Comparison of ENCODE assay signal across 32 mouse cellular contexts in the genomic region with DNA sequence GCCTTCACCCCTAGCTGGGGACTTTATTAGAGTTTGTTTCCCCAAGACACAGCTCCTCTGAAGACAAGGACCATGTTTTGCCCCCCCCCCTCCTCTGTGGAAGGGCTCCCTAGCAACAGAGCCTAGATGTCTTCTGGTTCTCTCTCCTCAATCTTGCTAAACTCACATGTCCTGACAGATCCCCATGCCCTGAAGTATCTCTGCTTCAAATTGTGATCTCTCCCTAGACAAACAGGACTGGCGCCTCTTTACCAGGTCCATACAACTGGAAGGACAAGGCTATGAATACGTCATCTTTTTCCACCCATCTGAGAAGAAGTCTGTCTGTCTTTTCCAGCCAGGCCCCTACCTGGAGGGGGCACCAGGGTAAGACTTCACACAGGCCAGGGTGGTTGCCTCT. TPM values are rescaled to one million over a fixed set of nuclear protein-coding genes. Genes with fewer than 3 reads are reported as not detected.
DNase-seq lines count a peak whose midpoint lies in the region; ATAC-seq and TF ChIP-seq lines count a peak whose summit lies in the region.
"Had no signal": no experiment of that assay in that cellular context is flagged by ENCODE, and none has a peak within 500 bp of the region (broad histone marks: within the 10 kb centered on the region; RNA-seq: fewer than 3 reads in every experiment).

No protein-coding gene starts in this region.

- 88% methylated on average over 2 of the region's 2 CpGs for WGBS in midbrain, embryonic 10.5 days
- 83% methylated on average over 2 of the region's 2 CpGs for WGBS in midbrain, postnatal 0 days
- 77% methylated on average over 2 of the region's 2 CpGs for WGBS in stomach, embryonic 14.5 days

- DNase-seq in midbrain, embryonic 10.5 days (ENCODE audit: low spot score), result no peak
- DNase-seq in midbrain, postnatal 0 days (ENCODE audit: low spot score), result no peak
- peak; percentile 75 for DNase-seq in fat pad, adult 2 months (ENCODE audit: extremely low read depth, low read depth, low spot score)
- DNase-seq in embryo, embryonic 11 days, result no peak
- DNase-seq in adrenal gland, postnatal 25 days, result no peak
- DNase-seq: adrenal gland, adult 8-10 months; adrenal gland, postnatal 36 days; cerebellum, adult 2 months; cerebellum, adult 9-11 months; cerebellum, postnatal 25 days; gastrocnemius, postnatal 10 days; gastrocnemius, postnatal 36 days; heart, adult 18-20 months; heart, postnatal 10 days; heart, postnatal 36 days had no signal

- H3K9ac ChIP-seq in midbrain, postnatal 0 days (replicated peaks; ENCODE audit: low read length, poor library complexity, severe bottlenecking), result no peak overlapping the region
- H3K9ac ChIP-seq in stomach, embryonic 14.5 days (replicated peaks; ENCODE audit: low read depth, low read length), result no peak overlapping the region
- H3K9ac ChIP-seq: forebrain, embryonic 13.5 days; heart, embryonic 12.5 days; heart, embryonic 15.5 days; hindbrain, embryonic 13.5 days; intestine, embryonic 15.5 days had no signal

- H3K4me2 ChIP-seq in midbrain, postnatal 0 days (ENCODE audit: low read depth, low read length, poor library complexity, severe bottlenecking), result no peak overlapping the region
- no peak overlapping the region for H3K4me2 ChIP-seq in stomach, embryonic 14.5 days (replicated peaks; ENCODE audit: low read depth, low read length)
- H3K4me2 ChIP-seq: forebrain, embryonic 13.5 days; heart, embryonic 12.5 days; heart, embryonic 15.5 days; hindbrain, embryonic 13.5 days; intestine, embryonic 15.5 days had no signal

- 0 out of 2 replicates have a peak overlapping the region, but pooled peaks have one; percentile 20 for H3K27ac ChIP-seq in midbrain, embryonic 10.5 days (replicated peaks)
- H3K27ac ChIP-seq in midbrain, postnatal 0 days (ENCODE audit: low read depth, low read length), result no peak overlapping the region
- no peak overlapping the region for H3K27ac ChIP-seq in stomach, embryonic 14.5 days (ENCODE audit: low read length)
- H3K27ac ChIP-seq: forebrain, embryonic 10.5 days; forebrain, embryonic 13.5 days; heart, embryonic 15.5 days; hindbrain, embryonic 10.5 days; hindbrain, embryonic 13.5 days; intestine, embryonic 15.5 days had no signal

- TF ChIP-seq CTCF in midbrain, postnatal 0 days (IDR thresholded peaks at IDR 0.05), result no peak

- no peak overlapping the region for H3K4me3 ChIP-seq in midbrain, embryonic 10.5 days
- H3K4me3 ChIP-seq in midbrain, postnatal 0 days (ENCODE audit: low read depth, low read length), result no peak overlapping the region
- H3K4me3 ChIP-seq in stomach, embryonic 14.5 days (ENCODE audit: low read depth, low read length), result no peak overlapping the region
- H3K4me3 ChIP-seq: erythroblast, embryonic 14.5 days; forebrain, embryonic 10.5 days; forebrain, embryonic 13.5 days; heart, embryonic 12.5 days; heart, embryonic 15.5 days; hindbrain, embryonic 10.5 days; hindbrain, embryonic 13.5 days; intestine, embryonic 15.5 days had no signal

- no peak for ATAC-seq in midbrain, postnatal 0 days (ENCODE audit: low FRiP score)
- ATAC-seq in stomach, embryonic 14.5 days (ENCODE audit: insufficient number of reproducible peaks, insufficient read depth, low FRiP score, low read depth), result peak; percentile 53; the same call in 1 of the 2 replicates
- ATAC-seq: activated CD4-positive, CD25-positive, alpha-beta regulatory T cell, adult 4 months; forebrain, embryonic 13.5 days; forebrain, embryonic 16.5 days; hindbrain, embryonic 16.5 days; intestine, embryonic 15.5 days had no signal

- H3K36me3 ChIP-seq in midbrain, embryonic 10.5 days, result no peaks in the 10 kb centered on the region
- no peaks in the 10 kb centered on the region for H3K36me3 ChIP-seq in midbrain, postnatal 0 days (ENCODE audit: insufficient read depth, low read length)
- H3K36me3 ChIP-seq in stomach, embryonic 14.5 days (ENCODE audit: control insufficient read depth, insufficient read depth, low read length), result no peaks in the 10 kb centered on the region
- H3K36me3 ChIP-seq: forebrain, embryonic 10.5 days; heart, embryonic 12.5 days; heart, embryonic 15.5 days; hindbrain, embryonic 10.5 days; hindbrain, embryonic 13.5 days; intestine, embryonic 15.5 days had no signal

- no peaks in the 10 kb centered on the region for H3K27me3 ChIP-seq in midbrain, embryonic 10.5 days (ENCODE audit: low read depth, poor library complexity, severe bottlenecking)
- H3K27me3 ChIP-seq in midbrain, postnatal 0 days (ENCODE audit: insufficient read depth, low read length), result no peaks in the 10 kb centered on the region
- no peaks in the 10 kb centered on the region for H3K27me3 ChIP-seq in stomach, embryonic 14.5 days (ENCODE audit: control insufficient read depth, insufficient read depth, low read length)
- H3K27me3 ChIP-seq: forebrain, embryonic 13.5 days; heart, embryonic 12.5 days; heart, embryonic 15.5 days; hindbrain, embryonic 13.5 days; intestine, embryonic 15.5 days had no signal

- no peaks in the 10 kb centered on the region for H3K9me3 ChIP-seq in midbrain, embryonic 10.5 days (replicated peaks)
- no peaks in the 10 kb centered on the region for H3K9me3 ChIP-seq in midbrain, postnatal 0 days (ENCODE audit: low read length)
- H3K9me3 ChIP-seq in stomach, embryonic 14.5 days (ENCODE audit: control insufficient read depth, low read depth, low read length), result no peaks in the 10 kb centered on the region
- H3K9me3 ChIP-seq: forebrain, embryonic 10.5 days; forebrain, embryonic 13.5 days; heart, embryonic 12.5 days; heart, embryonic 15.5 days; hindbrain, embryonic 10.5 days; hindbrain, embryonic 13.5 days; intestine, embryonic 15.5 days had no signal

- H3K4me1 ChIP-seq in midbrain, embryonic 10.5 days, result peaks cover 10% of the 10 kb centered on the region; the same call in 1 of the 2 replicates
- no peaks in the 10 kb centered on the region for H3K4me1 ChIP-seq in midbrain, postnatal 0 days (ENCODE audit: insufficient read depth, low read length)
- no peaks in the 10 kb centered on the region for H3K4me1 ChIP-seq in stomach, embryonic 14.5 days (ENCODE audit: control insufficient read depth, insufficient read depth, low read length)
- H3K4me1 ChIP-seq: heart, embryonic 15.5 days; intestine, embryonic 15.5 days had no signal

RNA-seq across cellular contexts. Expression of a gene that starts 2.3 kb away (rescaled TPM):
- polyA plus RNA-seq in midbrain, embryonic 10.5 days (2016; fragmentation: Nextera tagmentation; extraction: Ambion mirVana), result not detected in 2 replicates
- total RNA-seq in midbrain, postnatal 0 days (2014; rRNA removed), result 0.16 TPM in 1 of 2 replicates, not detected in the other
- polyA plus RNA-seq in midbrain, postnatal 0 days (2015; fragmentation: Nextera tagmentation; extraction: Ambion mirVana), result not detected in 2 replicates
- polyA plus RNA-seq in stomach, embryonic 14.5 days (2014; fragmentation: Nextera tagmentation; extraction: Ambion mirVana), result 1.4 and 1.6 TPM in 2 replicates
- not detected in 2 replicates for total RNA-seq in adrenal gland, postnatal 25 days (2021)
- total RNA-seq: adrenal gland, adult 8-10 months; adrenal gland, postnatal 36 days; common myeloid progenitor, adult 5-6 weeks; gastrocnemius, adult 18-20 months; gastrocnemius, postnatal 10 days; gastrocnemius, postnatal 36 days; heart, adult 18-20 months; heart, postnatal 10 days; heart, postnatal 36 days had no signal
- polyA plus RNA-seq: activated CD4-positive, CD25-positive, alpha-beta regulatory T cell, adult 4 months; C2C12; cerebellum, adult 2 months; embryonic facial prominence, embryonic 11.5 days; erythroblast, embryonic 14.5 days; forebrain, embryonic 10.5 days; heart, embryonic 12.5 days; hindbrain, embryonic 10.5 days; intestine, embryonic 15.5 days had no signal

RNA-seq across cellular contexts. Expression of a gene that starts 18.1 kb away (rescaled TPM):
- polyA plus RNA-seq in midbrain, embryonic 10.5 days (2016; fragmentation: Nextera tagmentation; extraction: Ambion mirVana), result 0.23 and 0.68 TPM in 2 replicates
- 1.7 and 2.8 TPM in 2 replicates for total RNA-seq in midbrain, postnatal 0 days (2014; rRNA removed)
- polyA plus RNA-seq in midbrain, postnatal 0 days (2015; fragmentation: Nextera tagmentation; extraction: Ambion mirVana), result 1.7 and 2.2 TPM in 2 replicates
- polyA plus RNA-seq in stomach, embryonic 14.5 days (2014; fragmentation: Nextera tagmentation; extraction: Ambion mirVana), result 2.1 and 2.2 TPM in 2 replicates
- total RNA-seq in adrenal gland, postnatal 25 days (2021), result 0.49 TPM in 1 of 2 replicates, not detected in the other
- total RNA-seq: common myeloid progenitor, adult 5-6 weeks; ES-E14; gastrocnemius, adult 18-20 months had no signal
- polyA plus RNA-seq: activated CD4-positive, CD25-positive, alpha-beta regulatory T cell, adult 4 months; C2C12; erythroblast, embryonic 14.5 days had no signal

RNA-seq across cellular contexts. Expression of a gene that starts 28.4 kb away (rescaled TPM):
- polyA plus RNA-seq in midbrain, embryonic 10.5 days (2016; fragmentation: Nextera tagmentation; extraction: Ambion mirVana), result 0.14 TPM in 1 of 2 replicates, not detected in the other
- 0.42 and 0.60 TPM in 2 replicates for total RNA-seq in midbrain, postnatal 0 days (2014; rRNA removed)
- polyA plus RNA-seq in midbrain, postnatal 0 days (2015; fragmentation: Nextera tagmentation; extraction: Ambion mirVana), result 0.12 and 0.25 TPM in 2 replicates
- 4.2 and 5.3 TPM in 2 replicates for polyA plus RNA-seq in stomach, embryonic 14.5 days (2014; fragmentation: Nextera tagmentation; extraction: Ambion mirVana)
- 13.9 and 19.0 TPM in 2 replicates for total RNA-seq in adrenal gland, postnatal 25 days (2021)
- total RNA-seq: common myeloid progenitor, adult 5-6 weeks; ES-E14 had no signal
- polyA plus RNA-seq: erythroblast, embryonic 14.5 days had no signal

RNA-seq across cellular contexts. Expression of a gene that starts 34.3 kb away (rescaled TPM):
- polyA plus RNA-seq in midbrain, embryonic 10.5 days (2016; fragmentation: Nextera tagmentation; extraction: Ambion mirVana), result 9.4 and 10.4 TPM in 2 replicates
- 28.7 and 32.7 TPM in 2 replicates for total RNA-seq in midbrain, postnatal 0 days (2014; rRNA removed)
- 72.9 and 73.0 TPM in 2 replicates for polyA plus RNA-seq in midbrain, postnatal 0 days (2015; fragmentation: Nextera tagmentation; extraction: Ambion mirVana)
- 12.7 and 12.8 TPM in 2 replicates for polyA plus RNA-seq in stomach, embryonic 14.5 days (2014; fragmentation: Nextera tagmentation; extraction: Ambion mirVana)
- 10.4 and 12.4 TPM in 2 replicates for total RNA-seq in adrenal gland, postnatal 25 days (2021)
- polyA plus RNA-seq: erythroblast, embryonic 14.5 days had no signal

RNA-seq across cellular contexts. Expression of a gene that starts 54.1 kb away (rescaled TPM):
- polyA plus RNA-seq in midbrain, embryonic 10.5 days (2016; fragmentation: Nextera tagmentation; extraction: Ambion mirVana), result 0.71 and 0.72 TPM in 2 replicates
- 1.6 and 1.8 TPM in 2 replicates for total RNA-seq in midbrain, postnatal 0 days (2014; rRNA removed)
- 1.5 TPM in 2 replicates for polyA plus RNA-seq in midbrain, postnatal 0 days (2015; fragmentation: Nextera tagmentation; extraction: Ambion mirVana)
- 0.20 and 0.51 TPM in 2 replicates for polyA plus RNA-seq in stomach, embryonic 14.5 days (2014; fragmentation: Nextera tagmentation; extraction: Ambion mirVana)
- 0.76 and 0.90 TPM in 2 replicates for total RNA-seq in adrenal gland, postnatal 25 days (2021)
- total RNA-seq: common myeloid progenitor, adult 5-6 weeks; ES-E14 had no signal
- polyA plus RNA-seq: erythroblast, embryonic 14.5 days; heart, embryonic 12.5 days had no signal
